Mouse (Mus musculus): ENCODE results near the gene Rab5a.

The Rab5a gene

DNA sequence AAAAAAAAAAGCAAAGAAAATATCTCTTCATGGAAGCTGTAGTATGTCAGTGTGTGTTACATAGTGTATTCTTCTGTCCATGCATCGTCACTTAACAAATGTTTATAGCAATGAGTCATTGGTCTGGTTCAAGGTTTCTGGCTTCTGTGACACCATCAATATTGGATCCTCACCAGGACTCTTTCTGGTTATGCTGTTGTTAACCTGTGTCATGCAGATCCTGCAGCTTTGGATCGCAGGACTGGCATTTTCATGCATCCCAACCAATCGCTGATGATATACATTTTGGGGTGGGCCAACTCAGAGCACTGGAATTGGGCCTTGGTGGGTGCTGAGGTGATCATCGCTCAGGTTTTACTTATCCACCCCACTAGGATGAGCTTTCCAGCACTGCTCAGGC is 63.5 kb downstream of the Rab5a start:
- no peak for DNase-seq (ENCODE audit: extremely low spot score, low spot score)

DNA sequence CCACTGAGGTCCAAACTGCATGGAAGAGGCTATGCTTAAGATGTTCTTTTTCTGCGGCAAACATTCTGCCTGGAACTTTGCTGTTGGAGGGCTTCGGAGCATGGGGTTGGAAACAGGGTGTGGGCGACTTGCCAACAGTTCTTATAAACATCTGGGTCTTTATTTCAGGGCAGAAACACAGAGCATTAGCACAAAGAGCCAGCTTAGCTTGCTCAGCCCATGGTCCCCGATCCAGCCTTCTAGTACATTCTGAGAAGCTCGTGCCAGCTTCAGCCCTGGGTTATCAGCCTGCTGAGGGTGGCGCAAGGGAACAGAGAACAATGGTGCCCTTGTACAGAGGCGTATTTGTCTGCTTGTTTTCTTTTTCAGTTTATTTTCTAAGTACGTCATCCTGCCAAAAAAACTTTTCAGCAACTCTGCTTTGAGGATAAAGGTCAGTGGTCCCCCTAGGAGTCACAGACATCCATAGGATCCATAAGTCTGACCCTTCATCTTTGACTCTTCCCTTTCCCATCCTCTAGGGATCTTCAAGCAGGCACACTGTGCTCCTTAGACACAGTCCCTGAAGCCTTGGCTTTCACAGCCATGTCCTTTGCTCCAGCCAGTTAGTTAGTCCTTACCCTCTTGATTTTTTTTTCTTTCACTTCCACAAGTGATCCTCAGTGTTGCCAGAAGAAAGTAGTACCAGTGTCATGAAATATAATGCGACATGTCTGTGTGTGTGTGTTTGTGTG is 64.7 kb downstream of the Rab5a start:
- DNase-seq (ENCODE audit: extremely low spot score, low spot score) = no peak

DNA sequence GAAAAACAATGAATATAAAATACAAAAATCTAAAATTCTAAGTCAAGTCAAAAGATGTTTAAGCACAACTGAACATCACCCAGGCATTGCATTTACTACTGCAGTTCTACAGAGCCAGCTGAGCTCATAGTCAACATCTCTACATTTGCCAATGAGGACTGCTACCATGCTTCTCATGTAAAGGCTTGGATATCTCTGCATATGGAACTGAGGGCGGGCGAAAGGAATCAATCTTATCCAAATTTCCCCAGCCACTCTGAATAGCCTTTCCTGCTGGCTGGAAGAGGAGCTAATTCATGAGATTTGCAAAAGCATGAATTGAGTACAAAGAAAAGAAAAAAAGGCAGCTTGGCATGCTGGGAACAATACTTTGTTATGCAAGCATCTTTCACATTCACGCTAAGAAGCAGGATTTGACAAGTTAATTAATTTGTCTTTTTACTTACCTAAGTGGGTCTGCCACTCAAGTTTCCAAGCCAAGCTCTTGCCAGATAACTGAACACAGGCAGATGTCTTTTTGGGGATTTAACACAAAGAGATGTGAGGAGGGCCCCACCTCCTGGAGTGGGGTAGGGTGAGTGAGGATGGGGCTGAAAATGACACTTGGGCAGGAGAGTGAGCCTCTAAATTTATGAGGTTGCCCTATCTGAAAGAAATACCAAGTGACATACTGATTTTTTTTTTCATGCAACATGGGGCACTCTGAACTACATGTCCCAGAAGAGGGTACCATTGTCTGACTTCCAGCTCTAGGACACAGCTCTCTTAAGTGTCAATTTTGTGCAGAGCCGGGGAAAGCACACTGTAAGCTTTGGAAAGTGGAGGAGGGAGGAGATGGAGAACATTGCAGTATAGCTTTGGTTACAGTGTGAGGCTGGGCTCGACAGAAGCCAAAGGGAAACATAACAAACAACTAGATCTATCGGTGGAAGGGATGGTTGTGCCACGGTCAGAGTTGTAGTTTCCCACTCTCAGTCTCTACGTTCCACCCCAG is 72.6 kb downstream of the Rab5a start:
- no peak for DNase-seq (ENCODE audit: extremely low spot score, low spot score)

DNA sequence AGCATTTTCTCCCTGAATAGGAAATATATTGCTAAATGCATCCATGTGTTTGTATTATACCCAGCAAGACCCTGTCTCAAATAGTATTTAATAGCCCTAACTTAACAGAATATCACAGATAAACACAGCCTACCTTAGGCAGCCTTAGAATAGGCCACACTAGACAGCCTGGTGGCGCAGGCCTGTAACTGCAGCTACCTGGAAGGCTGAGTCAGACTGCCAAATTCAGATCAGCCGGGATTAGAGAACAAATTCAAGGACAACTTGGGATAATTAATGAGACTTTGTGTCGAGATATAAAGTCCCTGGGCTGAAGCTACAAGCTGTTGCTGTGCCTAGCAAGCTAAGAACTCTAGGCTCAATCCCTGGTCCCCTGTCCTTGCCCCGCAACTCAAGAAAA is 75.1 kb downstream of the Rab5a start:
- DNase-seq (ENCODE audit: extremely low spot score, low spot score) = no peak

DNA sequence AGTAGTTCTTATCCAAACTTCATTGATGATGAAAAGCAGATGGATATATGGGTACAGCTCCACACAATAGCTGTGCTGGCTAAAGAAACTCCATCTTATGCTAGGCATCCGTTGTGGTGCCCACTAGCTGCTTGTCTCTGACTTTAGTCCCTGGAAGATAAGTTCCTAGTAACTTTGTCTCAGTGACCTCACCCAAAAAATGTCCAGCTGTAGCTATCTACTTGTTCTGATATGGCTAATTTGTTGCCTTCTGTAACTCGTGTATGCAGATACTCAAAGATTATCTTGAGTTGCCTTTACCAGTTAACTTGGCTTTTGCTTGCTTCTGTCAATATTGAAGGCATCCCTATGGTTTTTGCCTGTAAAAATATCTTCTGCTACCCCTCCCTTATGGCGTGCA is 75.8 kb downstream of the Rab5a start:
- DNase-seq (ENCODE audit: extremely low spot score, low spot score) = no peak
